Mouse (Mus musculus) brain, embryonic 18.5 days (tissue): ENCODE data around the gene Klhdc7b.

Experiments used
- DNase-seq: peaks from one replicate; pipeline ENCODE4 v3.0.0-alpha.2; 2012; ENCODE audit warnings: low read depth, low spot score

Klhdc7b gene

DNA sequence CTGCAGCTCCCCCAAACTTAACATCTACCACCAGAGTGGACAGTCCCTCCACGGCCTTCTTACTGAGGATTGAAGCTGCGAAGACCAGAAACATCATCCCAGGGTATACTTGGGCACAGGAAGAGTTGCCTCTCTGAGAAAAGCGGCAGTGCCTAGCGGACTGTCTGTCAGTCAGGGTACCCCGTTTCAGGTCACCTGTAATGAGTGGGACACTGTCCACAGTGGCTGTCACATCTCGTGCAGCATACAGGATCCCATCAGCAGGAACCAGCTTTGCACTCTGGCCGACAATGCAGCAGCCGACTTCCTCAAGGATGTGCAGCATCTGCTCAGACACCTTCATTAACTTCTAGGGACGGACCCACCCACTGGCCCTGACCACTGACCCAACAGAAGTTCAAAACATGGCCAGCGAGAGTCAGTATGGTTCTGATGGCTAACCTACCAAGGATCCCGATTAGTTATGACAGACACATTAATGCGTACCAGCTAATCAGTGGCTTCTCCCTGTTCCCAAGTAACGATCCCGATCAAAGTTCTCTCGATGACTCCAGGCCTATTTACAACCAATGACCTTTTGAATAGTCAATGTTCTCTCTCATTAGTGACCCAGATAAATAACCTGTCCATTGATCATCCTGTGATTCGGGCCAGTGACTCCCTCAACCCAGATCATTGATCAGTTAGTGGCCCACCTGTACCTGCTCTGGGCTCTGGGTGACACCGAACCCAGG lies 9.7 kb upstream of the Klhdc7b start:
- no peak for DNase-seq

DNA sequence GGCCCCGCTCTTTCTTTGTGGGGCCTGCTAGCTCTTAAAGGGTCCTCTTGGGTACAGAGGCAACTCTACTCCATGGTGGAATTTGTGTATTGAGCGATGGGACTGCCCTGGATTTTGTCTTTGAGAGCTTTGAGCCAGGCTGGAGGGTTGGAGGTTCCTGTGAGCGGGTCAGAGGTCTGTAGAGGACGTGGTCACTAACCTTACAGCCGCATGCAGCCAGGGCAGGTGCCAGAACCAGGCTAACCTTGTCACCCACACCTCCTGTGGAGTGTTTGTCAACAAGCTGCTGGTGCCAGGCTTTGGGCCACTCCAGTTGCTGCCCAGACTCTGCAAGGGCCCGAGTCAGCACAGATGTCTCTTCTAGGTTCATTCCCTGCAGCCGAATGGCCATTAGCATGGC lies 8.7 kb upstream of the Klhdc7b start:
- no peak for DNase-seq

DNA sequence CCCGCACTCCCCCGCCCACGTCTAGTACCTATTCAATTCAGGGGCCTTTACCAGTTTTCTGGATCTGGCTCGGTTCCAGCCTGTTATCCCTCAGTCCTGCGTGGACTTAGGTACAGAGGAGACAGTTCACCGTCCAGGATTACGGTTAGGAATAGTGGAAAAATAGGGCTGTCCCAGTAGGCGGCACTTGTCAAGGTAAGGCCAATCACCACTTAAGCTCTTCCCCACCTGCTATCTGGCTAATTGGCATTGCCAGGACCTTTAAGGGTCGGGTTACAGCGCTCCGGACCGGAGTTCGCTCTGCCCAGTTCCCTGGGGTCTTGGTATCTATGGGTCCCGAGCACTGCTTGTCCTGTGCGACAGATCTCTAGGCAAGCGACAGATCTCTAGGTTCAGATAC lies 7.8 kb upstream of the Klhdc7b start, which contains the start of gene Tymp:
TSS of gene Tymp (minus strand) at position 83 of the 400 bp plus-strand sequence.
- no peak for DNase-seq

DNA sequence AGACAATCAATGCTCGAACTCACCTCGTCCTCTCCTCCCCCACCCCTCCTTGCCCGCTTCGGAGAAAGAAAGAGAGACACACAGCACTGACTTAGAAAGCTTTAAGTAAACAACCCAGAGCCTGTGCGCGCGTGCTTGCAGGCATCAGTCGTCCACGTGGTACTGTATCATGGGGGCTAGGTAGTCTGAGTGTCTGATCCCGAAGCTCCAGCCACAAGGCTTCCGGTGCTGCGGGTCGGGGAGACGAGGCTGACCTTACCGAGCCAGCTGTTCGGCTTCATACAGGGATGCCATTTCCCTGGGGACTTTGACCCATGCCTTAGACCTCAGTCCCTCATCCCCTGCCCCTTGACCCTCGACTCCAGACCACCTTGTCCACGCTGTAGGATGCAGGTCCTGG lies 7.4 kb upstream of the Klhdc7b start:
- DNase-seq, result no peak

DNA sequence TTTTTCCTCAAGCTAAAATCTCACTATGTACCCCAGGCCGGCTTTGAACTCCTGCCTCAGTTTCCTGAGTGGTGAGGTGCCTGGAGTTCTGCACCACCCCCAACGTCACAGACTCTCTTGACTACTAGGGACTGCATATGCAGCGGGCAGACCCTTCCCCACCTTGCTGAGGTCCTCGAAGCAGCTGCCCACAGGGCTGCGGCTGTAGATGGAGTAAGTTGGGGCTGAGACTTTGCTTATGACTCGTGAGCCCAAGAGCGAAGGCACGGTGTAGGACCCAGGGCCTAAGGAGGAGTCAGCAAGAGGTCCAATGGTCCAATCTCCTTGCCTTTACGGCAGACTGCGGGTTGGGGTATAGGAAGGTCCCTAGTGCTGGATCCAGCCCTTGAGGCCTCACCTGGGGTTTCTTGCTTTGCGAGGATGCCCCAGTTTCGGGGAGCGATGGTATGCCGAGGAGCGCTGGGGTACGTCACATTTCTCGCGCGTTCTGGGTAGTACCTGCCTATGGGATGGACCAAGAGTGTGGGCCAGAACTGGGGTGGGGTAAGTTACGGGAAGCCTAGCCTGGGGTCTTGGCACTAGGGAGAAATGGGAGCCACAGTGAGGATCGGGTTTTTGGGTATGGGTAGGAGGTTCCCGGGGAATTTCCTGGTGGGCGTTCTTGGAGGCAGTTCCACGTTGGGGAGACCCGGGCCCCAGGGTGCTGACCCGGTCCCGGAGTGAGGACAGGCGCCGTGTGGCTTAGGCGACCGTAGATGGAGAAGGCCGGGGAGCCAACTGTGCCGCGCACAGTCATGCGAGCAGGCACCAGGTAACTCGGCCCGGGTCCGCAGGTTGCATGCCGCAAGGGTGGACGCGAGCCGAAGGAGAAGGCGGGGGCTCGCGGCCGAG lies 6.5 kb upstream of the Klhdc7b start:
- no peak for DNase-seq

DNA sequence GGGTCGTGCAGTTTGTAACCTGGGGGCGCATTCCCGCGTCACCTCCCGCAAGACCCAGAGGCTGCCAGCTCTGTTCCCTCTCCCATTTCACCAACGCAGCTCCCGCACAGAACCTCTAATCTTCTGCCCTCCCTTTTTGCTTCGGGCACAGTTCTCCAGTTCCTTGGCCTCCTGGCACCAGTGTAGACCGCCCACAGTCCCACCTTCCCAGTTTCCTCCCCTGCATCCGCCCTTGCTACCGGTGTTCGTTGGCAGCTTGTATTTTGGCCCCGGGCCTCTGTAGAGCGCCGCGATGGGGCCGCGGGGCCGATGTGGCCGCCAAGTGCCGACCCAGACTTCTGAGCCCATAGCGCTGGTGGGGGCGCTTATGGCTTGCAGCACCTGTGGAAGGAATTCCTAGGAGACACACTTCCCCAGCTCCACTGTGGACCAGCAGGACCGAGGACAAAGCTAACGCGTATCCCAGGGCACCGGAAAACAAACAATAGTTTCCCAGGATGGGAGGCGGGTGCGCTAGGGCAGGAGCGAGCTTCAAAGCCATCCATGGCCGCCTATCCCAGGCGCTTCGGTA lies 5.8 kb upstream of the Klhdc7b start, which contains the start of gene Odf3b:
TSS of gene Odf3b (minus strand) at position 452 of the 571 bp plus-strand sequence.
- no peak for DNase-seq

DNA sequence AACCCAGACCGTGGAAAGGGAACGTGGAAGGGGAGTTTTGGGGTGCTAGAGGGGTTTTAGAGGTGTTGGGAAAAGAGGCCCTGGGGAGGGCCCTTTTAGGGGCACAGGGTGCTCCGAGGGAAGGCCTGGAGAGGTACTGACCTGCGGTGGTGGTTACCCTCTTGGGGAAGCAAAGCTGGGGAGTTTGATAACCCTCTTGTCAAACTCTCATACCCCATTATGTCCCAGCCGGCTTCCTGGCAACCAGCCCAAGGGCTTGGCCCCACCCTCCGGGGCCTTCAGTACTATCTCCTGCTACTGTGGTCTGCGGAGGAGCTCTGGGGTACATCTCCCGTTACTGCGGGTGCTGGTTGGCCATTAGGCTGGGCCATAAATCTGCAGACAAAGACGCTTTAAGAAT lies 5.3 kb upstream of the Klhdc7b start:
- DNase-seq, result no peak

DNA sequence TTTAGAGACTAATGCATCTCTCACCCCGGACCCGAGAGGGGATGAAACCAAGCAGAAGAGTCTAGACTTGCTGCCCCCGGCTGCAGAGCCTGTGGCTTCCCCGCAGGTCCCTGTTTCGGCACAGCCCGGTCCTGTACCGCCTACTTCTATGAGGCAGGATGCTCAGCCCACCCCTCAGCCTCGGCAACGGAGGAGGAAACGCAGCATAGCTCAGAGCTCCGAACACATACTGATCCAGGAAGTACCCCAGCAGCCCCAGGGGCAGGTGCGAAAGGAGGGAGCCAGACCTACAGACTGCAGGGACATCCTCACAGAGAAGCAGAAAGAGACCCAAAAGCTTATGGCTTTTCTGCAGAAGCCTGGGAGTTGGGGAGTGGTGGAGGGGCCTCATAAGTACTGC lies 2.4 kb downstream of the Klhdc7b start:
- DNase-seq, result no peak

DNA sequence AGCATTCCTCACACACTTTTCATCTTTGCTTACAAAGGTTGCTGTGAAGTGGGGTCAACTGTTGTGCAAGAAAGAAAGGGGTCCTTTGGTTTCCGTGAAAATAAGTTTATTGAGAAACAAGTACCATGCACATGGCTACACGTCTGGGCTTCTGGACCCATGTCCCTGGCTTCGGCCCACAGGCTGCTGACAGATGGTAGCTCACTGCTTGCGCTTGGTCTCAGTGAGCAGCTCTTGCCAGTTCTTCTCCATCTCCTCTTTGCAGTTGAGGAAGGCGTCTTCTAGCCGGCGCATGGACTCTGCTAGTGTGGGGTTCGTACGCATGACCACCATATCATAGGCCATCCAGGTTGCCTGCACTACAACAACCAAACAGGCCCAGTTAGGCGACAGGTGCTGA lies 5.4 kb downstream of the Klhdc7b start:
- DNase-seq, result no peak

DNA sequence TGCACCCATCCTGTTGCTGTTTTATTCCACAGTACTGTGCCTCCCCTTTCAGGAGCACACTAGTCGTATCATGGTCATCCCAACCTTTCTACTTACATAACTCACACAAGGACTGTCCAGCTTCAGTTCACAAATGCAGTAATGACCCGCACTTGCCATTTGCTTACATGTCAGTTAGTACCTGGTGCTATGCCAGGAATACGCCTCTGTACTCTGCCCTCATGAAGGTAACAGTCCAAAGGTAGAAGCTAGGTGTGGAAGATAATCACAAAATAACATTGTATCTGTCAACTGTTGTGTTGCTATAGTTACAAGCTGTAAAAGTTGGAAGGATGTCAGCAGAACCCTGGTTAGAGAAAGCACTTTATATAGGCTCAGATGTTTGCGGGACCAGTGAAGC lies 12.2 kb downstream of the Klhdc7b start:
- DNase-seq, result no peak

DNA sequence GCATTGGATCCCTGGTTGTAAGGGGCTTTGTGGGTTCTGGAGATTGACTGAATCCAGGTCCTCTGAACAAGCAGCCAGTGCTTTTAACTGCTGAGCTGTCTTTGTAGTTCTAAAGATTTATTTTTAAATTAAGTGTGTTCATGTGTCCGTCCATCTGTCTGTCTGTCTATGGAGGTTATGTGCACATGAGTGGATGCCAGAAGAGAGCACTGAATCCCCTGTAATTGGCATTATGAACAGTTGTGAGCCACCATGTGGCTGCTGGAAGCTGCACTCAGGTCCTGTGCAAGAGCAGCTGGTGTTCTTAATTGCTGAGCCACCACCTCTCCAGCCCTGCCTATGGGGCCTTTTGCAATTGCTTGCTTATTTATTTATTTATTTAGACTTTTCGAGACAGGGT lies 13.4 kb downstream of the Klhdc7b start:
- no peak for DNase-seq

DNA sequence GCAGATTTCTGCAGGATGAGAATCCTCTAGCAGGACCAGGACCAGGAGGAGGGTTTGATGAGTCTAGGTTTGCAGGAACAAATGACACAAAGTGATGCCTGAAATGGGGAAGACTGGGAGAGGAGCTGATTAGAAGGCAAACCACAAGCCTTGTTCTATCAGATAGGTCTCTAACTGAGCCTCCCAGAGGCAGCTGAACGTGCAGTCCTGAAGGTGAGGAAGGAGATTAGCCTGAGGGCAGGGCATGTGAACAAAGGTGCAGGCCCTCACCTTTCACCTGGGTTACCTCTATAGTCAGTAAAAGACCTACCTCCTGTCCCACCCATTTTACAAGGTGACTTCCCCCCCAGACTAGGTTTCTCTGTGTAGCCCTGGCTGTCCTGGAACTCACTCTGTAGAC lies 15.0 kb downstream of the Klhdc7b start:
- DNase-seq, result no peak

DNA sequence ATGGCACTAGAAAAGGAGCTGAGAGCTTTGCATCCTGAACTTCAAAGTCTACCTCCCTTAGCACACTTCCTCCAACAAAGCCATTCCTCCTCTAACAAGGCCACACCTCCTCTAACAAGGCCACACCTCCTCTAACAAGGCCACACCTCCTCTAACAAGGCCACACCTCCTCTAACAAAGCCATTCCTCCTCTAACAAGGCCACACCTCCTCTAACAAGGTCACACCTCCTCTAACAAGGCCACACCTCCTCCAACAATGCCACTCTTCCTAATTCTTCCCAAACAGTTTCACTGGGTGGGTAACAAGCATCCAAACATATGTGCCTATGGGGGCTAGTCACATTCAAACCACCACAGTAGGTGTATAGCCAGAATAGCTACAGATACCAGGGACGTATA lies 17.8 kb downstream of the Klhdc7b start:
- DNase-seq, result no peak

DNA sequence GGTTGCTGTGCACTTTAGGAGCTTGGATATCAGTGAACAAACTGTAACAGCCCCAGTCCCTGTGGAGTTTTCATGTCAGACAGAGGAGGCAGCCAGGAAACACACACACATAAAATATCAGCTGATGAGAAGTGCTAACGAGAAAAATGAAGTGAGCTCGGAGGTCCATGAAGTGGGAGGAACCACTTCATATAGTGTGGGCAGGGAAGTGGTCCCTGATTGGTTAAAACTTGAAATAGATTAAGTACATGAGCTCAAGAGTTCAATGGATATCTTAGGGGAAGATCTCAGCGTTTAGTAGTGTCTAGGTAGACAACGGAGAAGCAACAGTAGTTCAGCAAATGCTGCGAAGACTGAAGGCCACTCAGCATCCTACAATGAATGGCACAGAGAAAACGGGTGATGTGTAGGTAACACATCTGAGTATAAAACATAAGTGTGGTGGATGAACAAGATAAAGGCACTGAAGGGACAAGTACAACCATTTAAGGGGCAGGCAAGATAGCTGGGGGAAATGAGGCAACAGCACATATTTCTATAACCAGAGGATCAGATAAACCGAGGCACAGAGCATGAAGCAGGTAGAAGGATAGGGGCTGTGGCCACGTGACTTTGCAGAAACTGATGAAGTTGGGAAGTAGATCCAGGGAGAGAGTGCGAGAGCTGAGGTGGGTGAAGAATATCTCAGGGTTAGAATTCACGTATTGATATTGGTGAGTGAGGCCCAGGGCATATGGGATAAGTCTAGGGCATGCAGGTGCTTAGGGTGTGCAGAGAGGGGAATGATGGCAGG lies 20.3 kb downstream of the Klhdc7b start:
- DNase-seq, result no peak

DNA sequence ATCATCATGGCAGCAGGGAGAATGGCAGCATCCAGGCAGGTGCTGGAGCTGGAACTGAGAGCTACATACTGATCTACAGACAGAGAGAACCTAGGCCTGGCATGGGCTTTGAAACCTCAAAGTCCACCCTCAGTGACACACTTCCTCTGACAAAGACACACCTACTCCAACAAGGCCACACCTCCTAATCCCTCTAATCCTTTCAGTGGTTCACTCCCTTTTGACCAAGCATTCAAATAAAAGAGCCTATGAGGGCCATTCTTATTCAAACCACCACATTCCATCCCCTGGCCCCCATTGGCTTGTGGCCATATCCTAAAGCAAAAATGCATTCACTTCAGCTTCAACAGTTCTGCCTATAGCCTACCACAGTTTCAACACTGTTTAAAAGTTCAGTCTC lies 22.0 kb downstream of the Klhdc7b start:
- no peak for DNase-seq

DNA sequence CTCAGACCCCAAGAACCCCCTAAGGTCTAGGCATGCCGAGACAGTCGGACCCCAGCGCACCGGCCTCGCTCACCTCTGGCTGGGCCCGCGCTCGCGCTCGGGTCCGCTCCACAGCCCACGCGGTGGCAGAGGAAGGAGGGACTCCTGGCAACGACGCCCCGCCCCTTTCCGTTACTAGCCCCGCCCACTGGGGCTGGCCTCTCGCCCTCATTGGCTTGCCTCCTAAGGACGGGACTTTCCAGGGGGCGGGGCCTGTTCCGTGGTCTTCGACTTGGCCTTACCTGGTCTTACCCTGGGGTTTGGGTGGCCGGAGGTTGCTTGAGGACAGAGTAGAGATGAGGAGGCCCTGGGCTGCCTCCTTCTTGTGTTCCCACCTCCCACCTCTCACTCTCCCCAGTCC lies 25.4 kb downstream of the Klhdc7b start, which contains the start of gene Syce3:
TSS of gene Syce3 (minus strand) at position 386 of the 400 bp plus-strand sequence.
- DNase-seq, result no peak

DNA sequence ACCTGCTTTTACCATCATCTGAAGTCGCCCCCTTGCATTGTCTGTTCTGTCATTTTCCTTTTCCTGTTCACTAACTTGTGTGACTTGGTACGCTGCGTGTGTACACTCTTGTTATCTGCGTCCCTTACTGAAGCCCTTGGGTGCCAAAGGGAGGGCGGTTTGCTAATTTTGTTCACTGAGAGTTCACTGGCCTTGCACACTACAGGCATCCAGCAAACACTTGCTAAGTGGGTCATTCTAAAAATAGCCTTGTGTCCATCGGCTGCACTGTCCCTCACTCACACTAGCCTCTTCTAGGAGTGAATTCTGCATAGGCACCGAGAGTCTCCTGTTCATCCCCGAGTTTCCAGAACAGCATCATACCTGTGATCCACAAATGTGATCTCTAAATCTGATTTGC lies 30.6 kb downstream of the Klhdc7b start:
- no peak for DNase-seq

DNA sequence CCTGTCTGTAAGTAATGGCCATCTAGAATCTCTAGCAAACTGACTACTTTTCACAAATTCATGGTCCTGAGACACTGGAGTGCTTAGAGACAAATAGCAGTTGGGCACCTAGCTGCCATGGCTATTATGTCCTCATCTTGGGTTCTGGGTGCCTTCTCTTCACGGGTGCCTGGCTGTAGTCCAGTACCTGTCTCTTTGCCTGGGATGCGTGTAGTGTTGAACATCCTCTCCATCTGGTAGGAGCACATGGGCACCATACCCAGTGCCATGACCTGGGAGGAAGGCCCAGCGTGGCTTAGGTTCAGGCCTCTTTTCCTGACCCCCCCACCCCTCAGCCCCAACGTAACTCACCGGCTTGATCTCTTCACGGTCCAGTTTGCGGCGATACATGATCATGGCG lies 37.2 kb downstream of the Klhdc7b start:
- no peak for DNase-seq

DNA sequence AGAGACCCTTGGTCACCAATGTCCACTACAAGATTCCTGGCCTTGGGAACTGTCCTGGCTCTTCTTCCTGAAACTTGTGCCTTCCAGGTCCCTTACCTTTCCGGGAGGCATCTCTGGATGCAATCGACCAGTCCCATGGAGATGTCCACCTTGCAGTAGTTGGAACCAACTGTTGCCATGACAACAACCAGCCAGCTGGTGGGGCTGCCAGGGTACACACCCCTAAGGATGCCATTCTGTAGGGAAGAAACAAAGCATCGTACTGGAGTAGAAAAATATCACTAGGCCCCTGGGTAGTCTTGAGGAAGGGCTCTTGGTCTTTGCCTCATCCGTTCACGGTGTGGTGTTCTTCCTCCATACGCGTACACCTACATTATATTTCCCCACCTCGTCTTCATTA lies 39.9 kb downstream of the Klhdc7b start:
- no peak for DNase-seq

DNA sequence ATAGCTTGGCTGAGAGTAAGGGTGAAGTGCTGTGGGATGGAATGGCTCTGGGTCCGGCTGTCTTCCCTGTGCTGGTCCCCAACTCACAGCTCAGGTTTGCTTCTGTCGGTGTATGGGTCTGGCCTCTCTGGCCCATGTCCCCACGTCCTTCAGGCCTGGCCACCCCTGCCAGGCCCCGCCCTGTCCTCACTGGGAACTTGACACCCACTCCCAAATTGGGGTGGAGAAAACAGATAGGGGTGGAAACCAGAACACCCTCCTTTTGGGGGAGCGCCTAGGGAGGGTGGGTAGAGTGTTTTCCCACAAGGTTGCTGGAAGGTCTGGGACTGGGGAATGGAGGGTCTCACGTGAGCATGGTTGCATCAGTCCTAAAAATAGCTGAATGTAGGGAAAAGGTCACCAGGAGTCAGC lies 41.0 kb downstream of the Klhdc7b start, which contains the start of gene Cpt1b:
TSS of gene Cpt1b (minus strand) at position 153 of the 411 bp plus-strand sequence.
- DNase-seq, result no peak

DNA sequence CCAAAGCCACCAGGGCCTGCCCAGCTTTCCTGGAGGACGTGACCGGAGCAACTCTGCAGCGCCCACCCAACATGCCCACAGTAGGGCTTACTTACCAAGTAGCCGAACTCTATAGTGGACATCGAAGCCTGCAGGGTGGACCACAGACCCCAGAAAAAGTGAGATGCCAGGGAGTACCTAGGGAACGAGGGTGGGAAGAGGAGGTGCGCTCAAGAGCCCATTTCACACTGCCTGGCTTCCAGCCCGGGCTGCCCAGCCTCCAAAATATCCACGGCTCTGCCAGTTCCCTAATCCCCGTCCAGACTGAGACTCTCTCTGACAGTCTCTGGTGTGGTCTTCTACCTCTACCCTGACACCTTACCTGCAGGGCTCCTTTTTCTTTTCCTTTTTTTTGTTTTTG lies 42.0 kb downstream of the Klhdc7b start:
- no peak for DNase-seq
